Mouse (Mus musculus) thymus, adult 2 months (tissue): ENCODE results near the gene Gda.

Source experiments
- CTCF ChIP-seq: fragments of 200-500 bp; IDR thresholded peaks from 2 replicates; pipeline ENCODE4 v1.5.1; 2012; ENCODE audit warnings: mild to moderate bottlenecking, control low read depth, low read length, moderate library complexity, borderline replicate concordance; ENCODE audit not compliant: control insufficient read depth, poor library complexity, insufficient read depth; ENCODE audit errors: extremely low read depth
- POLR2A ChIP-seq: fragments of 200-500 bp; IDR thresholded peaks from 2 replicates; pipeline ENCODE4 v1.6.1; 2012; ENCODE audit warnings: mild to moderate bottlenecking, low read length, control low read depth, moderate library complexity; ENCODE audit not compliant: control insufficient read depth, poor library complexity, insufficient read depth; ENCODE audit errors: extremely low read depth

- TF ChIP-seq CTCF (no peak), POLR2A (no peak)
Measured at GRCm38 (mm10) chr19:21357792-21358191, 115.5 kb downstream of the Gda start.
